Mouse (Mus musculus) hindbrain, embryonic 13.5 days (tissue): ENCODE data around the gene 1700030J22Rik. TPM values are rescaled to one million over a fixed set of nuclear protein-coding genes. Genes with fewer than 3 reads are reported as not detected.

Experiments used
- ATAC-seq: fragments of 200-750 bp; cut with Nextera tagmentation; 2 replicates; pipeline ENCODE4 v1.8.0; 2017; ENCODE audit warnings: moderate TSS enrichment; ENCODE audit not compliant: low FRiP score
- H3K27ac ChIP-seq: fragments of 300-500 bp; sonication (generic); 2 replicates; pipeline ENCODE4 v1.5.1; 2015; ENCODE audit warnings: inconsistent platforms, mild to moderate bottlenecking, moderate library complexity
- H3K27me3 ChIP-seq: fragments of 300-500 bp; sonication (generic); 2 replicates; pipeline ENCODE4 v1.6.1; 2015; ENCODE audit warnings: mild to moderate bottlenecking, inconsistent platforms
- H3K36me3 ChIP-seq: fragments of 300-500 bp; sonication (generic); 2 replicates; pipeline ENCODE4 v1.6.1; 2015; ENCODE audit warnings: mild to moderate bottlenecking, inconsistent platforms
- H3K4me1 ChIP-seq: fragments of 300-500 bp; sonication (generic); replicated peaks from 2 replicates; pipeline ENCODE4 v1.6.1; 2015; ENCODE audit warnings: inconsistent platforms
- H3K4me2 ChIP-seq: fragments of 300-500 bp; sonication (generic); 2 replicates; pipeline ENCODE4 v1.6.1; 2015; ENCODE audit warnings: inconsistent platforms, mild to moderate bottlenecking, moderate library complexity
- H3K4me3 ChIP-seq: fragments of 300-500 bp; sonication (generic); 2 replicates; pipeline ENCODE4 v1.5.1; 2015; ENCODE audit warnings: mild to moderate bottlenecking, inconsistent platforms
- H3K9ac ChIP-seq: fragments of 300-500 bp; sonication (generic); 2 replicates; pipeline ENCODE4 v1.6.1; 2015; ENCODE audit warnings: mild to moderate bottlenecking, inconsistent platforms
- H3K9me3 ChIP-seq: fragments of 300-500 bp; sonication (generic); 2 replicates; pipeline ENCODE4 v1.6.1; 2016; ENCODE audit warnings: inconsistent platforms
- WGBS: fragments of 180-500 bp; shearing (Covaris S2); methylation state at CpG from one replicate; pipeline ENCODE4 v1.1.7; 2015; 5-methylcytosine and 5-hydroxymethylcytosine counted together
- polyA plus RNA-seq: library from polyadenylated mRNA; unstranded; fragments of >200 nt; fragmentation: Nextera tagmentation; extraction: Ambion mirVana; gene quantifications from 2 replicates; pipeline ENCODE4 v1.2.1, GENCODE M21; 2015

1700030J22Rik gene
- polyA plus RNA-seq, 1 experiment from 2014 or later: 7.5 TPM

DNA sequence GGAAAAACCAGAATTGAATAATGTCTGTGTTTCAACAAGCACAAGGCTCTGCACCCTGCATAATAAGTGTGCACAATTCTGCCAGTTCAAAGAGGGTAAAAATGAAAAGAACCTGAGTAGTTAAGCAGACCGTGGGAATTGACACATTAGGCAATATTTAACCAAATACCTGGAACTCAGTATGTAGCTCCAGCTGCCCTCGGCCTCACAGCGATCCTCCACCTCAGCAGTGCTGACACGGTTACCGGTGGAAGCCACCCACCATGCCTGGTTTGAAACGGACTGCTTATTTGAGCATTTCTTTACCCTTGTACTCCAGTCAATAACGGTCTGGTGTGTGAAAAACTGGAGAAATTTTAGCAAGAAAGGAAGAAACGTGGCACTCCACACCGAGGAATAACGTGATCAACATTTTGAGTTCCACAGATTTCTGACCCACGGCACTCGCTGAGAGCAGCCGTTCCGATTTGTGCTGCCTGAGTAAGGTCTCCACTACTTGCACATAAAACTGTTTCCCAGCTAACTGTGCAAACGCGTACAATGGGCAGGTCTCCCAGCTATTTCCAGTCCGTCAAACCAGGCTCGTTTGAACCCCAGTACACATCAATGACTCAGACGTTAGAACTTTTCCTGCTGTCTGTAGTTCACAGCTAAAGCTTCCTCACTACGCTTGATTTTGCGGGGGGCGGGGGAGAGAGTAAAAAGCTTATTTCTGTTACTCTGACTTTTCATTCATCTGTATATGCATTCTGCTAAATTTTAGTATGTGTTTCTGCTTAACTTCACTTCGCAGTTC, 13.6 kb upstream of the 1700030J22Rik start:
- Histone ChIP-seq H3K27ac (no peak overlapping the region), H3K4me3 (peak overlapping the region; percentile 57), H3K27me3 (0 out of 2 replicates have a peak, but pooled peaks cover 4% of the 10 kb centered on the region), H3K36me3 (0 out of 2 replicates have a peak, but pooled peaks cover 2% of the 10 kb centered on the region), H3K9me3 (no peaks in the 10 kb centered on the region), H3K9ac (peak overlapping the region; percentile 72), H3K4me2 (peak overlapping the region; percentile 94), H3K4me1 (peaks cover 18% of the 10 kb centered on the region)
- 11% methylated on average over 23 of the region's 23 CpGs for WGBS
- no peak for ATAC-seq

DNA sequence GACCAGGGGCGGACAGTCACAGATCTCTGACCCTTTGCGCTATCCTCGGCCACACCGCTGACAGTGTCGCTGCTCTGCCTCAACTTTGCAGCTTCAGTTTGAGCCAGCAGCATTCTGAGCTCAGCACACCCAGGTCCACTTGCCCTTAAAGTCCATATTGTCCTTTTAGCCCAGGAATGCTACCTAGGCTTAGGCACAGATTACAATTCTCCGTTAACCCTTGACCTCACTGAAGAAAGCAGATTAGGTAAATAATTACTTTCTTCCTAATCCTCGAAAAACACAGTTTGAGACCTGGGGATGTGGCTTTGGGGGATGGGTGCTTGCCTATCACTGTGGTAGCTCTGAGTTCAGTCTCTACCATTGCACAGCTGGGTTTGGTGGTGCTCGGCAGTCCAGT, 12.5 kb upstream of the 1700030J22Rik start:
- Histone ChIP-seq H3K27ac (no peak overlapping the region), H3K4me3 (no peak overlapping the region), H3K4me2 (no peak overlapping the region), H3K9ac (no peak overlapping the region), H3K9me3 (no peaks in the 10 kb centered on the region), H3K4me1 (peaks cover 18% of the 10 kb centered on the region), H3K27me3 (0 out of 2 replicates have a peak, but pooled peaks cover 4% of the 10 kb centered on the region), H3K36me3 (peaks cover 7% of the 10 kb centered on the region)
- no peak for ATAC-seq
- WGBS: 93% methylated on average over 8 of the region's 8 CpGs

DNA sequence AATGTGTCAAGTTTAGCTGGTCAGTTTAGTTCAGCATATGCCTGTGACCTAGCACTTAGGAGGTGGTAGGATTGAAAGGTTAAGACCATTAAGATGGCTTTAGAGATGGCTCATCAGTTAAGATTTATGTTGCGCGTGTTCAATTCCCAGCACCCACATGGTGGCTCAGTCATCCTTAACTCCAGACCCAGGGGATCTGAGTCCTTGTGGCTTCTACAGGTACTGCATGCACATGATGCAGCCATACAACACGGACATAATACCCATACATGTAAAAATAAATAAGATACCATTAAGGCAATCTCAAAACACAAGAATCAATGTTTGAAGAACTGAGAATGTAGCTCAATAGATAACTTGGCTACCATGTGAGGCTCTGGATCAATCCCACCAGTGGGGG, 11.1 kb upstream of the 1700030J22Rik start:
- Histone ChIP-seq H3K27ac (no peak overlapping the region), H3K27me3 (no peaks in the 10 kb centered on the region), H3K4me3 (no peak overlapping the region), H3K4me1 (peaks cover 18% of the 10 kb centered on the region), H3K9me3 (no peaks in the 10 kb centered on the region), H3K4me2 (no peak overlapping the region), H3K9ac (no peak overlapping the region), H3K36me3 (peaks cover 13% of the 10 kb centered on the region)
- 94% methylated on average over 3 of the region's 3 CpGs for WGBS
- no peak for ATAC-seq

DNA sequence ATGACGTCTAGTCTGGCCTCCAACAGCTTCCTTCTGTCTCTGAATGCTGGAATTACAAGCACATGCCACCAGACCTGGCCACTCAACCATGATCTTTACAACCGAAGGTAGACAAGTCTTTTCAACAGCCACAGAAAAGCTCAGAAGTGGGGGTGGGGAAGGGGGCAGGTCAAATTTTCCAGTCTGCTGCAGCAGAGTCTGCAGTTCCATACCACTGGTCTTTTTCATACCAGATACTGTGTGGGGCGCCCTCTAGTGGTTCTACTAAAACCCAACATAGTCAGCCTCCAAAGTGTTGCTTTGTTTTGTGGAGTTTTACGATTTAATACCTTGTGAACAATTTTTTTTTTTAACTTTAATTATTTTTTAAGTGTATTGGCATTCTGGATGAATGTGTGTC, 1.4 kb upstream of the 1700030J22Rik start:
- Histone ChIP-seq H3K27ac (no peak overlapping the region), H3K27me3 (no peaks in the 10 kb centered on the region), H3K9ac (no peak overlapping the region), H3K4me1 (peaks cover 14% of the 10 kb centered on the region), H3K4me2 (no peak overlapping the region), H3K9me3 (no peaks in the 10 kb centered on the region), H3K36me3 (peaks cover 25% of the 10 kb centered on the region), H3K4me3 (no peak overlapping the region)
- WGBS: 19% methylated on average over 4 of the region's 4 CpGs
- no peak for ATAC-seq

DNA sequence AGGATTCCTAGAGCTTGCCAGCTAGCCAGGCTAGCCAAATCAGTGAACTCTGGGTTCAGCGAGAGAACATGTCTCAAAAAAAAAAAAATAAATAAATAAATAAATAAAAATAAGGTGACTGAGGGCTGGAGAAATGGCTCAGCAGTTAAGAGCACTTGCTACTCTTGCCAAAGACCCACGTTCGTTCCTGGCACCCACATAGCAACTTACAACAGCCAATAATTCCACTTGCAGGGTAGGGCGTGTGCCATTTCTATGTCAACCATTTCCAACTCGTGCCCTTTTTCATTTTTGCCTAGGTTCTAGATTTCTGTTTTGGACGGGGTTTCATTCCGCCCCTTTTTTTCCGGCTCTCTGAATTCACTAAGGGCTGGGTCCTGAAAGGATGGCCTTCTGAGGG, 707 bp downstream of the 1700030J22Rik start:
- Histone ChIP-seq H3K4me3 (peak overlapping the region; percentile 75), H3K9me3 (no peaks in the 10 kb centered on the region), H3K27ac (peak overlapping the region; percentile 75; the same call in 1 of the 2 replicates), H3K36me3 (peaks cover 13% of the 10 kb centered on the region), H3K9ac (peak overlapping the region; percentile 70), H3K4me2 (peak overlapping the region; percentile 72), H3K4me1 (peaks cover 14% of the 10 kb centered on the region), H3K27me3 (no peaks in the 10 kb centered on the region)
- ATAC-seq: no peak
- WGBS: 34% methylated on average over 8 of the region's 8 CpGs

DNA sequence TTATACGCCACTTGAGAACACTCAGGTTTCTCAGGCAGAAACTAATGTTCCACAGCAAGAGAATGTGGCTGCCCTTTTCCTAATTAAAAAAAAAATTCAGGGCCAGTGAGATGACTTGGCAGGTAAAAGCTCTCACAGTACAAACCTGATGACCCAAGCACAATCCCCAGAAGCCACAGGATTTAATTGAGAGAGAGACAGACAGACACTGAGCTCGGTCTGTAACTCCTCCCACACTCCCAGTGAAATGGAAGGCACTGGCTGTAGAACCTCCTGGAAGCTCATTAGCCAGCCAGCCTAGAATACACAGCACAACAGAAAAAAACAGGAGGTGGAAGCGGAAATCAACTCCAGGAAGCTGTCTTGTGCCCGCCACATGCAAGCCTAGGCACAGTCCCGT, 3.2 kb downstream of the 1700030J22Rik start:
- no peak for ATAC-seq

DNA sequence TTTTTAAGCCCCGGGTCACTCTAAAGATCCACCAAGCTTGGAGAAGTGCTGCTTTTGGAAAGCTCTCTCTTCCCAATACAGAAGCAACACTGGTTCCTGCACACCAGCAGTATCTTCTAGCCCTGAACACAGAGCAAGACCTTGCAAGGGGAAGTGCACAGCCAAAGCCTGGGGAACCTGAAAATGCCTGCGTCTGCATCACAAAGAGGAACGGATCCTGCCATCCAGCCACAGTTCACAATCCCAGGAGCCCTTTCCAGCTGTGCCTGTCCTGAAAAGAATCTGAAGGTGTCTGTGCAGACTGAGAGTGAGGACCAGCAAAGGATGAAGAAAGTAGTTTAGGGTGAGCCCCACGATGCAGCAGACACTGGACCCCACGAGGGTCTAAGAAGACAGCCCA, 3.7 kb downstream of the 1700030J22Rik start:
- Histone ChIP-seq H3K4me2 (no peak overlapping the region), H3K27ac (no peak overlapping the region), H3K9me3 (no peaks in the 10 kb centered on the region), H3K4me1 (peaks cover 14% of the 10 kb centered on the region), H3K36me3 (peaks cover 18% of the 10 kb centered on the region), H3K9ac (peak overlapping the region; percentile 24; the same call in 1 of the 2 replicates), H3K4me3 (no peak overlapping the region), H3K27me3 (no peaks in the 10 kb centered on the region)
- 35% methylated on average over 5 of the region's 5 CpGs for WGBS
- ATAC-seq: no peak

More for the DNA sequence above, 3.2 kb downstream of the 1700030J22Rik start:
- H3K9me3 ChIP-seq: no peaks in the 10 kb centered on the region
- H3K27ac ChIP-seq: no peak overlapping the region
- H3K36me3 ChIP-seq: peaks cover 14% of the 10 kb centered on the region
- peaks cover 14% of the 10 kb centered on the region for H3K4me1 ChIP-seq
- H3K9ac ChIP-seq: peak overlapping the region; percentile 24; the same call in 1 of the 2 replicates
- WGBS: 67% methylated on average over 5 of the region's 5 CpGs
- H3K27me3 ChIP-seq: no peaks in the 10 kb centered on the region
- H3K4me3 ChIP-seq: no peak overlapping the region
- no peak overlapping the region for H3K4me2 ChIP-seq

DNA sequence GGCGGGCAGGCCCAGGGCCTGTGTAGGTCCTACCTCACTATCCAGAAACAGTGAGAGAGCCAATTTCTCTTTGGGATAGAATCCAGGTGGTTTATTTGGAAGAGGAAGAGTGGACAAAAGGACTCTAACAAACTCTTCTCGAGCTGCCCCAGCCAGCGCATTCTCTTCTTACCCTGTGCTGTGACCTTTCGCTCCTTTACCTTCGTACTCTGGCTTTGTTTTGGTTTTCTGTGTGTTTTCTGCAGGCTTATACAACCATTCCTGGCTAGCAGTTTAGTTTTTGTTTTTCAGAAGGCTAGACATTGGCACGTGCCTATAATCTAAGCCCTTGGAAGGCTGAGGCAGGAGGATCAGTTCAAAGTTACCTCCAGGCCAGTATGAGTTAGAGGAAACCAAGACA, 9.2 kb downstream of the 1700030J22Rik start:
- Histone ChIP-seq H3K4me3 (no peak overlapping the region), H3K4me2 (no peak overlapping the region), H3K27ac (no peak overlapping the region), H3K36me3 (peaks cover 18% of the 10 kb centered on the region), H3K9ac (no peak overlapping the region), H3K27me3 (no peaks in the 10 kb centered on the region), H3K4me1 (no peaks in the 10 kb centered on the region), H3K9me3 (no peaks in the 10 kb centered on the region)
- 81% methylated on average over 6 of the region's 6 CpGs for WGBS
- ATAC-seq: no peak

DNA sequence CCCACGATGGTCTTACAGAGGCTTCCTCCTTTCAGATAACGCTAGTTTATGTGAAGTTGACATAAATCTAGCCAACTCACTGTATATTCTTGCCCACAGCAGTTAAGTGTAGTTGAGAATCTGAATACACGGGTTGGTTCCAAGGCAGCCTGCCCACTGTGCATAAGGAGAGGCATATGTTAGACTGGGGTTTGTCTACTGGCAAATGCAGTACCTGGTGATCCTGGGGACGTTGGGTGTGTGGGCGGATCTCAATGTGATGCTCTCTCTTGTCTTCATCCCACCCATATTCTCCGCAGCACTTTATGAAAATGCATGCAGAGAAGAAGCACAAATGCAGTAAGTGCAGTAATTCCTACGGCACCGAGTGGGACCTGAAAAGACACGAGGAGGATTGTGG, 24.3 kb downstream of the 1700030J22Rik start:
- no peak overlapping the region for H3K4me2 ChIP-seq
- ATAC-seq: no peak
- no peak overlapping the region for H3K9ac ChIP-seq
- WGBS: 95% methylated on average over 9 of the region's 9 CpGs
- H3K27me3 ChIP-seq: no peaks in the 10 kb centered on the region
- no peaks in the 10 kb centered on the region; the same call in 1 of the 2 replicates for H3K4me1 ChIP-seq
- no peak overlapping the region for H3K4me3 ChIP-seq
- H3K9me3 ChIP-seq: no peaks in the 10 kb centered on the region
- peaks cover 67% of the 10 kb centered on the region for H3K36me3 ChIP-seq
- H3K27ac ChIP-seq: no peak overlapping the region

DNA sequence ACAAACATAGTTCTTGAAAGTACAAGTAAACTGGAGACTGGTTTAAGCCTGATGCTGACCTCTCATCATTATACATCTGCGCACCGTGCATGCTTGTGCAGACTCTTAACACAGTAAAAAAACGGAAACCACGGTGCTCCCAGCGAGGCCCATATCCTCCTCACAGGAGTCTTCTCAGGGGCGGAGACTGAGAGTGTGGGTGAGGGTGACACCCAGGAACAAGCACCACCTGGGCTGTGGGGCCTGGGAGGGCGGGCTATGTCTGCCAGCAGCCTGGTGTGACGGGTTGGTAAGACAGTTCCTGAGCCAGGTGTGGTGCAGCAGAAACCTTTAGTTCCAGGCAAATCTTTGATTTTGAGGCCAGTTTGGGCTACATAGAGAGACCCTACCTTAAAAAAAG, 26.3 kb downstream of the 1700030J22Rik start:
- Histone ChIP-seq H3K4me2 (no peak overlapping the region), H3K27ac (no peak overlapping the region), H3K36me3 (peaks cover 47% of the 10 kb centered on the region), H3K4me3 (no peak overlapping the region), H3K9me3 (no peaks in the 10 kb centered on the region), H3K27me3 (no peaks in the 10 kb centered on the region), H3K9ac (no peak overlapping the region), H3K4me1 (no peaks in the 10 kb centered on the region; the same call in 1 of the 2 replicates)
- 94% methylated on average over 8 of the region's 8 CpGs for WGBS
- no peak for ATAC-seq

DNA sequence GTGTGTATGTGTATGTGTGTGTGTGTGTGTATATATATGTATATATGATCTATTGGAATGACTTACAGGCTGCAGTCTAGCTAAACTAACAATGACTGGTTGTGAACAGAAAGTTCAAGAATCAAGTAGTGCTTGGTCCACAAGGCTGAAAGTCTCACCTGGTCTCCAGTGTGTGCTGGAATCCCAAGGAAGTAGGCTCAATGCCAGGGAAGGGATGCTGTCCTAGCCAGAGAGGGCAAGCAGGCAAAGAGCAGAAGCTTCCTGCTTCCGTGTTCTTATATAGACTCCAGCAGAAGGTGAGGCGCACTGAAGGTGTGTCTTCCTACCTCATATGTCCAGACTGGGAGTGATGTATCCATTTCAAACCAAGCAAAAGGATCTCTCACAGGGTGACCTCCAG, 27.0 kb downstream of the 1700030J22Rik start:
- Histone ChIP-seq H3K4me2 (no peak overlapping the region), H3K9me3 (no peaks in the 10 kb centered on the region), H3K9ac (no peak overlapping the region), H3K4me3 (no peak overlapping the region), H3K4me1 (no peaks in the 10 kb centered on the region; the same call in 1 of the 2 replicates), H3K27me3 (no peaks in the 10 kb centered on the region), H3K36me3 (peaks cover 41% of the 10 kb centered on the region), H3K27ac (no peak overlapping the region)
- ATAC-seq: no peak
- WGBS: 98% methylated on average over 2 of the region's 2 CpGs

DNA sequence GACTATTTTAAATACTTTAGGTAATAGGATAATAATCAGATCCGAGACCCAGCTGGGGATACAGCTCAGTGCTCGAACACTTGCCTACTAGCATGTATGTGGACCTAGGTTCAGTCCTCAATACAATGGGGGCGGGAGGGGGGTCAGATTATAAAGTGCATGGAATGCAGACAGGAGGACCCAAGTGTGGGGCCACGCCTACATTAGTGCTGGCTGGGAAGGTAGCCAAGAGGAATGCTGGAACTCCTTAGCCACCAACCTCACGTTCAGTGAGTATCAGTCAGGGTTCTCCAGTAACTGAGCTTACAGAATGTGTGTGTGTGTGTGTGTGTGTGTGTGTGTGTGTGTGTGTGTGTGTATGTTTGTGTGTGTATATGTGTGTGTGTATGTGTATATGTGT, 27.4 kb downstream of the 1700030J22Rik start:
- ATAC-seq: no peak
- H3K36me3 ChIP-seq: peaks cover 37% of the 10 kb centered on the region
- 81% methylated on average over 5 of the region's 5 CpGs for WGBS
- no peaks in the 10 kb centered on the region for H3K27me3 ChIP-seq
- H3K4me1 ChIP-seq: peaks cover 3% of the 10 kb centered on the region
- H3K9ac ChIP-seq: no peak overlapping the region
- no peak overlapping the region for H3K27ac ChIP-seq
- no peak overlapping the region for H3K4me2 ChIP-seq
- no peak overlapping the region for H3K4me3 ChIP-seq
- no peaks in the 10 kb centered on the region for H3K9me3 ChIP-seq

DNA sequence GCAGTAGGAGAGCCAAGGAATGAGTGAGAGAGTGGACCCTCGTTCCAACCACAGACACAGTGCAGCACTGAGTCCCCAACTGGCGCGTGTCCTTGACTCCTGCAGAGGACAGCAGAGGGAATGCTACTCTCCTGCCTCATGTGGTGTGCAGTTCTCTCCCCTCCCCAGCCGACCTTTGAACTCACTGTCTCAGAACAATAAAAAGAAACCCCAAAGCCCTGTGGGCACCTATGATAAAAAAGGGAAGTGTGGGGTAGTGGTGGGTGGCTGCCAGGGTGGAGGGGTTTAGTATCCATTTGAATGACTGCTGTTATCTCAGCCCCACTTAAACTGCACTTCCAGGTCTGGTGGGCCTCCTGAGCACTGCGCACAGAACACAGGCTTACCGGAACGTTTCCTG, 31.2 kb downstream of the 1700030J22Rik start:
- ATAC-seq: no peak
- H3K27me3 ChIP-seq: no peaks in the 10 kb centered on the region
- H3K4me1 ChIP-seq: peaks cover 27% of the 10 kb centered on the region
- H3K4me2 ChIP-seq: no peak overlapping the region
- no peak overlapping the region for H3K27ac ChIP-seq
- H3K4me3 ChIP-seq: no peak overlapping the region
- H3K9ac ChIP-seq: no peak overlapping the region
- H3K9me3 ChIP-seq: no peaks in the 10 kb centered on the region
- H3K36me3 ChIP-seq: no peaks in the 10 kb centered on the region; the same call in 1 of the 2 replicates
- WGBS: 89% methylated on average over 7 of the region's 7 CpGs
